Mouse (Mus musculus): ENCODE measurements around the gene Adrm1. TPM values are rescaled to one million over a fixed set of nuclear protein-coding genes. Genes with fewer than 3 reads are reported as not detected.
A peak's percentile ranks its signal among the peaks of the same experiment; 100 is the strongest.

Gene Adrm1
- total and polyA plus RNA-seq, 3 experiments: 76.0 to 89.0 (median 79.2) TPM

DNA sequence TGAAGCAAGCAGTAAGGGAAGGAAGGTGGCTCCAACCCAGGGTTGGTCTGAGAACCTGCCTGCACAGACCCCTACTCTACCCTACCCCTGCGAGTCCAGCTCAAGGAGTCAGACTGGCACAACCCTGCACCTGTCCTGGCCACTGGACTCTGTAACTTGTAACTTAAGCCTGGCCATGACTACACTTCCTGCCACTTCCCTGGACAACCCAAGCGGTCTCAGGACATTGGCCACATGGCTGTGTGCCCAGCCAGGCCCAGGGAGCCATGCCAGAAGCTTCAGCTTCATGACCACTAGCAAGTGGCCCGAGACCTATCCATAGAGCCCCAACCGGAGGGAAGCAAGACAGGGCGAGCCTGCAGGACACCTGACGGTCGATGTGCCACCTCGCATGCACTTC lies 46.3 kb downstream of the Adrm1 start:
- no peaks in the 10 kb centered on the region; the same call in none of the 2 replicates for H3K79me2 ChIP-seq (replicated peaks; ENCODE audit: control insufficient read depth, insufficient read depth, low read length)
- no peak overlapping the region for H3K4me3 ChIP-seq
- peak overlapping the region; percentile 19; the same call in 1 of the 2 replicates for H3K9ac ChIP-seq (ENCODE audit: low read depth, low read length)
- TF ChIP-seq POLR2A (IDR thresholded peaks at IDR 0.05; ENCODE audit: insufficient read depth, low read depth, low read length): no peak
- peak; percentile 66; the same call in 1 of the 2 replicates for TF ChIP-seq EP300 (IDR thresholded peaks at IDR 0.05; ENCODE audit: insufficient read depth, low read depth, low read length)
- no peak for TF ChIP-seq CTCF (IDR thresholded peaks at IDR 0.05)
- no peaks in the 10 kb centered on the region for H3K27me3 ChIP-seq (ENCODE audit: control insufficient read depth, insufficient read depth, low read length)
- H3K4me1 ChIP-seq (ENCODE audit: control insufficient read depth, insufficient read depth, low read length): peaks cover 60% of the 10 kb centered on the region
- 41% methylated on average over 8 of the region's 8 CpGs for WGBS
- peaks cover 9% of the 10 kb centered on the region; the same call in 1 of the 2 replicates for H3K36me3 ChIP-seq (ENCODE audit: control insufficient read depth, insufficient read depth, low read length)
- intact Hi-C loops (cut with DNase I): no loop called here
- H3K27ac ChIP-seq: peak overlapping the region; percentile 72
- DNase-seq: peak; percentile 83 to 86

DNA sequence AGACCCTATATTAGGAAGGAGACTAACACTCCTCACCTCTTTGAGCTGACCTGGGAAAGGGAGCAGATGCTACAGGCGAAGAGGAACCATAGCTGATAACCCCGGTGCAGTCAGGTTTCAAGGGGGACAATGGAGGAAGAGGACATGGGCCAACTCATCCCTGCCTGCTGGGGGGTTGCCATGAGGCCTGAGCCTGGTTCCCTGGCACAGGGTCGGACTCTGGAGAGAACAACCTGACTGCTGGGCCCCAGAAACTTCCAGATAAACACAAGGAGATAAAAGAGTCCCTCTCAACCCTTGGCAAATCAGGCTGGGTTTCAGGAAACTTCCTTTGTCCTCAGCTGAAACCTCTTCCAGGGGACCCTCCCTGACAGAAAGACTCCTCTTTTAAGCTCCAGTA lies 47.0 kb downstream of the Adrm1 start:
- WGBS: 28% methylated on average over 3 of the region's 3 CpGs
- peak in 1 of 2 experiments; percentile 40 for DNase-seq
- Histone ChIP-seq H3K4me3 (no peak overlapping the region), H3K79me2 (replicated peaks; ENCODE audit: control insufficient read depth, insufficient read depth, low read length) (no peaks in the 10 kb centered on the region; the same call in none of the 2 replicates), H3K27me3 (ENCODE audit: control insufficient read depth, insufficient read depth, low read length) (no peaks in the 10 kb centered on the region), H3K4me1 (ENCODE audit: control insufficient read depth, insufficient read depth, low read length) (peaks cover 62% of the 10 kb centered on the region), H3K36me3 (ENCODE audit: control insufficient read depth, insufficient read depth, low read length) (peaks cover 9% of the 10 kb centered on the region; the same call in 1 of the 2 replicates), H3K27ac (peak overlapping the region; percentile 72), H3K9ac (ENCODE audit: low read depth, low read length) (peak overlapping the region; percentile 19; the same call in 1 of the 2 replicates)
- intact Hi-C loops (cut with DNase I): no loop called here
- TF ChIP-seq CTCF (IDR thresholded peaks at IDR 0.05) (no peak), EP300 (IDR thresholded peaks at IDR 0.05; ENCODE audit: insufficient read depth, low read depth, low read length) (0 out of 2 replicates have a peak, but pooled peaks have one; percentile 8)

DNA sequence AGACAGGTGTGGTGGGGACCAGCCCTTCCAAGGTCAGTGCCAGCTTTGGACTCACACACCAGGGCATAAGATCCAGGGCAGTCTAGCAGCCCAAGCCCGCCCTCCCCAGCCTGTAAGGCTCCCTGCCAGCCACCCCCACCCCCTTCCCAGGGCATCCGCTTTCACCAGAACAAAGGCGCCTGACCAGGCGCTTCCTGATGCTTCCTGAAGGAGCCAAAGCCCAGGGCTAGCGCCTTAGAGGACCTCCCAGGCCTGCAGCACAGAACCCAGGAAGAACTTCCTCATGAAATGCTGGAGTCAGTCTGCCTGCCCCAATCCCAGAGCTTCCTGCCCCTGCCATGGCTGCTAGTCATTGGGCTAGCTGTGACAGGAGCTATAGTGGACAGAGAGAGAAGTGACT lies 47.4 kb downstream of the Adrm1 start:
- Histone ChIP-seq H3K27me3 (ENCODE audit: control insufficient read depth, insufficient read depth, low read length) (no peaks in the 10 kb centered on the region), H3K27ac (peak overlapping the region; percentile 72), H3K9ac (ENCODE audit: low read depth, low read length) (no peak overlapping the region), H3K4me3 (no peak overlapping the region), H3K79me2 (replicated peaks; ENCODE audit: control insufficient read depth, insufficient read depth, low read length) (no peaks in the 10 kb centered on the region; the same call in none of the 2 replicates), H3K36me3 (ENCODE audit: control insufficient read depth, insufficient read depth, low read length) (peaks cover 9% of the 10 kb centered on the region; the same call in 1 of the 2 replicates), H3K4me1 (ENCODE audit: control insufficient read depth, insufficient read depth, low read length) (peaks cover 62% of the 10 kb centered on the region)
- intact Hi-C loops (cut with DNase I): no loop called here
- peak; percentile 70 to 72 for DNase-seq
- WGBS: 23% methylated on average over 5 of the region's 5 CpGs
- 0 out of 2 replicates have a peak, but pooled peaks have one; percentile 26 for TF ChIP-seq POLR2A (IDR thresholded peaks at IDR 0.05; ENCODE audit: insufficient read depth, low read depth, low read length)
- TF ChIP-seq EP300 (IDR thresholded peaks at IDR 0.05; ENCODE audit: insufficient read depth, low read depth, low read length): peak; percentile 52; the same call in 1 of the 2 replicates
- no peak for TF ChIP-seq CTCF (IDR thresholded peaks at IDR 0.05)

DNA sequence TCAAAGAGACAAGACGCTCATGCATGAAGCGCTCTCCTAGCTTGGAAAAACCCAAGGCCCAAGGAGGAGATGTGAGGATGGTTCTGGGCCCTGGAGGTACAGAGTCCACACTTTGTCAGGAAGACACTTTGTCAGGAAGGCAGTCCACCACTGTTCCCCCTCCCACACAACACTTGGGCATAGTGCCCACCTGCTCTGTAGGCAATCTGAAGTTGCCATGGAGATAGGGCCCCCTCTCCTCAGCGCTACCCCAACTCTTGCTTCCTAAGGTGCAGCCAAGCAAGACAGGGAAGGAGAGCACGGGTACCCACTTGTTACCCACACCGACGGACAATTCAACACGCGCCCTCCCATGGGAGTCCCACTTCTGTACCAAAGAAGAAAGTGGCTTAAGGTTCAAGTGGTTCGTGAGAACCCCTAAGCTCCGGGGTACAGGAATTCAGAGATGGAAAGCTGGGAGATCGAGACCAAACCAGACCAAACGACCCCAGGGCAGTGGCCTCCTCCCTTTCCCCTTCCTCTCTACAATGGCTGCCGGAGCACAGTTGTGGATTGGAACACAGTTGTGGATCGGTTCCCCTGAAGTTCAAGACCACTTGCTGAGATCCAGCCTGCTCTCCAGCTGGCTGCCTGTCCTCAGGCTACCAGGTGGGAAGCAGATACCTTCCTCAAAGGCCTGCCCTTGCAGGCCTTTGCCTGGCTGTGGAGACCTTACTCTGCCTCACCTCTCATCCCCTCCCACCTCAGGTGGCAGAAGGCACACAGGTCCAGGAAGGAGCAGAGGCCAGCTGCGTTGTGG lies 48.1 kb downstream of the Adrm1 start:
- Histone ChIP-seq H3K27ac (peak overlapping the region; percentile 72), H3K79me2 (replicated peaks; ENCODE audit: control insufficient read depth, insufficient read depth, low read length) (no peaks in the 10 kb centered on the region; the same call in none of the 2 replicates), H3K36me3 (ENCODE audit: control insufficient read depth, insufficient read depth, low read length) (peaks cover 9% of the 10 kb centered on the region; the same call in 1 of the 2 replicates), H3K9ac (ENCODE audit: low read depth, low read length) (no peak overlapping the region), H3K4me3 (no peak overlapping the region), H3K27me3 (ENCODE audit: control insufficient read depth, insufficient read depth, low read length) (no peaks in the 10 kb centered on the region), H3K4me1 (ENCODE audit: control insufficient read depth, insufficient read depth, low read length) (peaks cover 59% of the 10 kb centered on the region)
- intact Hi-C loops (cut with DNase I): no loop called here
- TF ChIP-seq POLR2A (IDR thresholded peaks at IDR 0.05; ENCODE audit: insufficient read depth, low read depth, low read length) (no peak), EP300 (IDR thresholded peaks at IDR 0.05; ENCODE audit: insufficient read depth, low read depth, low read length) (no peak), CTCF (IDR thresholded peaks at IDR 0.05) (no peak)
- no peak for DNase-seq
- WGBS: 81% methylated on average over 15 of the region's 15 CpGs

DNA sequence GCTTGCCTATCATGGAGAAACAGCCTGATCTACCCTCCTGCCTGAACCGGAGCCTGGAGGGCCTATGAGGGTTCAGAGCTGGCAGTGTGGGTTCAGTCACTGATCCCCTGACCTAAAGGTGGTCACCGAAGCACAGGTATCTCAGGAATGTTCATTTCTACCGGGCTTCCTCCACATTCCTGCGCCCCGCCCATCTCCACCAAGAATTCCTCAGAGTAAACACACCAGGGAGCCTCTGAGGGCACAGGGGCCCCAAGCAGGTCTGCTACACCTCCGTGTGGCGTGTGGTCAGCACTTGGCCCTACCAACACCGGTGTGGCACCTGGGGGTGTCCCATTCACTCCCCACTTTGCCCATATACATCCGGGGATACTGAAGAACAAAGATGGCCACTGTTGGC lies 48.9 kb downstream of the Adrm1 start:
- intact Hi-C loops (cut with DNase I): no loop called here
- 75% methylated on average over 9 of the region's 9 CpGs for WGBS
- no peak overlapping the region for H3K9ac ChIP-seq (ENCODE audit: low read depth, low read length)
- no peak overlapping the region for H3K4me3 ChIP-seq
- H3K4me1 ChIP-seq (ENCODE audit: control insufficient read depth, insufficient read depth, low read length): peaks cover 53% of the 10 kb centered on the region
- no peaks in the 10 kb centered on the region for H3K27me3 ChIP-seq (ENCODE audit: control insufficient read depth, insufficient read depth, low read length)
- peak overlapping the region; percentile 72 for H3K27ac ChIP-seq
- DNase-seq: no peak
- H3K79me2 ChIP-seq (replicated peaks; ENCODE audit: control insufficient read depth, insufficient read depth, low read length): no peaks in the 10 kb centered on the region; the same call in none of the 2 replicates
- TF ChIP-seq CTCF (IDR thresholded peaks at IDR 0.05) (no peak), EP300 (IDR thresholded peaks at IDR 0.05; ENCODE audit: insufficient read depth, low read depth, low read length) (no peak), POLR2A (IDR thresholded peaks at IDR 0.05; ENCODE audit: insufficient read depth, low read depth, low read length) (no peak)
- H3K36me3 ChIP-seq (ENCODE audit: control insufficient read depth, insufficient read depth, low read length): peaks cover 6% of the 10 kb centered on the region; the same call in 1 of the 2 replicates

DNA sequence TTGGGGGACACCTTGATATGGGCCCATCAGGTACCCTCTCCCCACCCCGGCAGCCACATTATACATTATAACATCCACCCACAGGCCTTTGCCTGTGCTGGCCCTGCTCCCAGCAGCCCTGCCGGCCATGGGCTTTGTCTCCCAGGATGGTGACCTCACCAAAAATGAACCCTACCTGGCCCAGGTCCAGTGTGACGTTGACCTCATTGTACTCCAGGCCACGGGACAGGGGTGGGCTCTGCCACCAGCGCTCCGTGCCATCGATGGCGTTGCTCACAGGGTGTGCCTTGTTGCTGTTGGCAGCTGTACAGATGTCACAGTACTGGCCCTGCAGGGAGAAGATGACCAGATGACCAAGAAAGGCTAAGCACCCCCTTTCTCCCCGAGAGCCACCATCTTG lies 49.8 kb downstream of the Adrm1 start:
- Histone ChIP-seq H3K4me3 (no peak overlapping the region), H3K27ac (no peak overlapping the region; the same call in 1 of the 2 replicates), H3K9ac (ENCODE audit: low read depth, low read length) (no peak overlapping the region), H3K79me2 (replicated peaks; ENCODE audit: control insufficient read depth, insufficient read depth, low read length) (no peaks in the 10 kb centered on the region; the same call in none of the 2 replicates), H3K4me1 (ENCODE audit: control insufficient read depth, insufficient read depth, low read length) (peaks cover 44% of the 10 kb centered on the region), H3K36me3 (ENCODE audit: control insufficient read depth, insufficient read depth, low read length) (peaks cover 3% of the 10 kb centered on the region; the same call in 1 of the 2 replicates), H3K27me3 (ENCODE audit: control insufficient read depth, insufficient read depth, low read length) (no peaks in the 10 kb centered on the region)
- TF ChIP-seq CTCF (IDR thresholded peaks at IDR 0.05): no peak
- TF ChIP-seq EP300 (IDR thresholded peaks at IDR 0.05; ENCODE audit: insufficient read depth, low read depth, low read length): no peak
- no peak for TF ChIP-seq POLR2A (IDR thresholded peaks at IDR 0.05; ENCODE audit: insufficient read depth, low read depth, low read length)
- WGBS: 51% methylated on average over 9 of the region's 9 CpGs
- intact Hi-C loops (cut with DNase I): no loop called here
- peak in 1 of 2 experiments; percentile 39 for DNase-seq
